Mouse (Mus musculus) cerebral cortex, adult 2 months (tissue): ENCODE data around the gene Dlg1.

Source experiments
- WGBS: fragments of 180-500 bp; shearing (Covaris S2); methylation state at CpG from one replicate; pipeline ENCODE4 v1.1.7; 2018; 5-methylcytosine and 5-hydroxymethylcytosine counted together

Gene Dlg1

GRCm38 (mm10) chr16:31657502-31657901 lies 5.7 kb upstream of the Dlg1 start:
- 43% methylated on average over 2 of the region's 2 CpGs for WGBS

GRCm38 (mm10) chr16:31658539-31659334 lies 4.5 kb upstream of the Dlg1 start:
- WGBS: 66% methylated on average over 6 of the region's 6 CpGs

- WGBS: 70% methylated on average over 5 of the region's 5 CpGs
Observed at GRCm38 (mm10) chr16:31659453-31659852, 3.8 kb upstream of the Dlg1 start.

- WGBS: 19% methylated on average over 22 of the region's 22 CpGs
Observed at GRCm38 (mm10) chr16:31662556-31663378, 476 bp upstream of the Dlg1 start.

GRCm38 (mm10) chr16:31664287-31664597 lies 999 bp downstream of the Dlg1 start:
- WGBS: under 1% methylated on average over 36 of the region's 36 CpGs

GRCm38 (mm10) chr16:31672202-31672601 lies 9.0 kb downstream of the Dlg1 start:
- 87% methylated on average over 1 of the region's 1 CpGs for WGBS

GRCm38 (mm10) chr16:31677463-31677862 lies 14.2 kb downstream of the Dlg1 start:
- 84% methylated on average over 4 of the region's 4 CpGs for WGBS

- WGBS: 88% methylated on average over 6 of the region's 6 CpGs
Observed at GRCm38 (mm10) chr16:31682291-31682690, 19.0 kb downstream of the Dlg1 start.

- 76% methylated on average over 9 of the region's 9 CpGs for WGBS
Observed at GRCm38 (mm10) chr16:31683670-31684430, 20.6 kb downstream of the Dlg1 start.

GRCm38 (mm10) chr16:31684771-31685170 lies 21.5 kb downstream of the Dlg1 start:
- WGBS: 59% methylated on average over 4 of the region's 4 CpGs

- WGBS: 14% methylated on average over 11 of the region's 11 CpGs
Observed at GRCm38 (mm10) chr16:31695286-31696020, 32.2 kb downstream of the Dlg1 start.

- 22% methylated on average over 6 of the region's 6 CpGs for WGBS
Observed at GRCm38 (mm10) chr16:31696367-31696766, 33.1 kb downstream of the Dlg1 start.

- WGBS: 50% methylated on average over 4 of the region's 4 CpGs
Observed at GRCm38 (mm10) chr16:31697341-31697740, 34.1 kb downstream of the Dlg1 start.

GRCm38 (mm10) chr16:31705213-31705612 lies 42.0 kb downstream of the Dlg1 start:
- WGBS: 5% methylated on average over 2 of the region's 2 CpGs

GRCm38 (mm10) chr16:31705904-31706303 lies 42.7 kb downstream of the Dlg1 start:
- 92% methylated on average over 3 of the region's 3 CpGs for WGBS

- 60% methylated on average over 3 of the region's 3 CpGs for WGBS
Observed at GRCm38 (mm10) chr16:31707326-31707725, 44.1 kb downstream of the Dlg1 start.

- 78% methylated on average over 1 of the region's 1 CpGs for WGBS
Observed at GRCm38 (mm10) chr16:31722991-31723390, 59.7 kb downstream of the Dlg1 start.

- WGBS: 15% methylated on average over 1 of the region's 1 CpGs
Observed at GRCm38 (mm10) chr16:31724121-31724520, 60.9 kb downstream of the Dlg1 start.

GRCm38 (mm10) chr16:31724818-31725217 lies 61.6 kb downstream of the Dlg1 start:
- WGBS: 82% methylated on average over 4 of the region's 4 CpGs

- 88% methylated on average over 1 of the region's 1 CpGs for WGBS
Observed at GRCm38 (mm10) chr16:31730971-31731370, 67.7 kb downstream of the Dlg1 start.

- 67% methylated on average over 4 of the region's 4 CpGs for WGBS
Observed at GRCm38 (mm10) chr16:31737081-31737480, 73.8 kb downstream of the Dlg1 start.

GRCm38 (mm10) chr16:31737761-31738160 lies 74.5 kb downstream of the Dlg1 start:
- WGBS: 44% methylated on average over 3 of the region's 3 CpGs
